Mouse (Mus musculus): Measurements from ENCODE around the gene Prss36.

DNA sequence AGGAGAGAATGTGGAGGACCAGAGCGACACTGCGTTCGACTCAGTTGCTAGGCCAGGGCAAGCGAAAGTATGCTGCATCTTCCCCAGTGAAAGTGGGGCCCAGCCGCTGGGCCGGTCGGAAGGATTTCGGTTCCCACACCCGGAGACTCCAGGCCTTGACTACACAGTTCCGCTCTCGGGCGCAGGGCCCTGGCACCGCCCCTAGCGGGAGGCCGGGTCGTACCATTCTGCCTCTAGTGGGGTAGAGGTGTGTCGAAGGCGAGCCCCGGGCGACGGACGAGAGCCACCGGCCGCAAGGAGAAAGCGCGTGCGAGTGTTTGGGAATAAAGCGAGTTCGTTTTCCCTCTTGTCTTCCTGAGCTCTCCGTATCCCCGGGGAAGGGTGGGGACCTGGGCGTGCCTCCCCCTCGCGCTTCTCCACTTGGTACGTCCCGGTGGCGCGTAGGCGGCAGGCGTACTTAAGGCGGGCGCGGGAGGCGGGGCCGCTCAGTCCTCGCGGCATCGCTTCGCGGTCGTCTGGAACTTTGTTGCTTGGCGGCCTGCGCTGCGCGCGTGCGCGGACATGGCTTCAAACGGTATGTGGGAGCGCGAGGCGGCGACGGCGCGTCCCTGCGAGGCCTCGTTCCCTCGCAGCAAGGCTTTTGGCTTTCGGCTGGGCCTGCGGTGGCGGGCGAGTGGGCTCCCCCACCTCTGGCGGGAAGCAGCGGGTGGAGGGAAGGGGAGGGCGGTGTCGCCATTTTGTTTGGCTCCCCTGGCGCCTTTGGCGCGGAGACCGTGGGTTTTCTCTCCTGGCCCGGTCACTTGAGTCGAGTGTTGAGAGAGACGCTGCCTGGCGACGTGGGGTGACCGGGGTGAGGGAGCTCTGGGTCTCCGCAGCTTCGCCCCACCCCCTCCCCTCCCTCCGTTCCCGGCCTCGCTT is 20.7 kb upstream of the Prss36 start, which contains the start of gene Fus:
- TF ChIP-seq POLR2A (IDR thresholded peaks at IDR 0.05; ENCODE audit: control insufficient read depth, low read depth, low read length) (peak; percentile 99), CTCF (IDR thresholded peaks at IDR 0.05; ENCODE audit: control insufficient read depth, insufficient read depth, insufficient replicate concordance, low read depth, low read length) (no peak)
